Mouse (Mus musculus): Measurements from ENCODE around the gene Olfr63. TPM values are rescaled to one million over a fixed set of nuclear protein-coding genes. Genes with fewer than 3 reads are reported as not detected.
"Not testable (repeated sequence)": the region's sequence is repeated elsewhere in the genome, so short reads cannot be mapped to it uniquely, and the experiment has no call there.

The Olfr63 gene
- not detected in 2 replicates for total RNA-seq (2014; rRNA removed)
- not detected in 2 replicates for polyA plus RNA-seq (2015; fragmentation: Nextera tagmentation; extraction: Ambion mirVana)

- no peak within 1 kb of the TSS for H3K27ac ChIP-seq (ENCODE audit: low read depth, low read length)
- H3K9ac ChIP-seq (replicated peaks; ENCODE audit: low read length, poor library complexity, severe bottlenecking) = no peak within 1 kb of the TSS
- no peak for TF ChIP-seq CTCF (IDR thresholded peaks at IDR 0.05)
- H3K4me2 ChIP-seq (ENCODE audit: low read depth, low read length, poor library complexity, severe bottlenecking) = no peak within 1 kb of the TSS
- no peaks in the 10 kb centered on the region for H3K36me3 ChIP-seq (ENCODE audit: insufficient read depth, low read length)
- DNase-seq (ENCODE audit: low spot score) (no peak), ATAC-seq (ENCODE audit: low FRiP score) (no peak)
- no peaks in the 10 kb centered on the region for H3K4me1 ChIP-seq (ENCODE audit: insufficient read depth, low read length)
- H3K27me3 ChIP-seq (ENCODE audit: insufficient read depth, low read length) = peaks cover 10% of the 10 kb centered on the region; the same call in 1 of the 2 replicates
- H3K9me3 ChIP-seq (ENCODE audit: low read length) = no peaks in the 10 kb centered on the region
- H3K4me3 ChIP-seq (ENCODE audit: low read depth, low read length) = no peak within 1 kb of the TSS
- WGBS = 90% methylated on average over 1 of the region's 1 CpGs
These were observed at the start of gene Olfr63 for GRCm38 (mm10) chr17:33264376-33264775. Gene Olfr63 (plus strand): TSS chr17:33264676.

DNA sequence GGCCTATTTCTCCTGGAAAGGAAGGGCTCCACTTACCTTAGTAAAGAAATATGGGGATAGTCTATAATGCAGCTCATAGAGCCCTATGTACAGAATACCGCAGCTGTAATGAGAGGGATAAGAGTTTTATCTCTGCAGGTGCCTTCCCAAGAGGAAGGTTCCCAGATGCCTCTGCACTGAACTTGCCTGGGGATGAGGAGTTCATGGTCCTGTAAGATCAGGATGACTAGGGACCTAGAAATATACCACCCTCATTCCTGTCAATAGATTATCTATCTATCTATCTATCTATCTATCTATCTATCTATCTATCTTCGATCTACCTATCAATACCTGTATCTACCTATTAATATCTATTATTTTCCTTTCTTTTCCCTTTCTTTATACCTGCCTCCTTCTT is 42.9 kb upstream of the Olfr63 start, which contains the start of gene Olfr1564:
Olfr1564 (minus strand) TSS at position 101 of the 400 bp plus-strand sequence.
- WGBS = 80% methylated on average over 2 of the region's 2 CpGs
- Histone ChIP-seq H3K4me3 (ENCODE audit: low read depth, low read length) (no peak within 1 kb of the TSS), H3K27me3 (ENCODE audit: insufficient read depth, low read length) (no peaks in the 10 kb centered on the region), H3K27ac (ENCODE audit: low read depth, low read length) (no peak within 1 kb of the TSS), H3K4me1 (ENCODE audit: insufficient read depth, low read length) (no peaks in the 10 kb centered on the region), H3K4me2 (ENCODE audit: low read depth, low read length, poor library complexity, severe bottlenecking) (no peak within 1 kb of the TSS), H3K36me3 (ENCODE audit: insufficient read depth, low read length) (no peaks in the 10 kb centered on the region), H3K9ac (replicated peaks; ENCODE audit: low read length, poor library complexity, severe bottlenecking) (no peak within 1 kb of the TSS), H3K9me3 (ENCODE audit: low read length) (peaks cover 8% of the 10 kb centered on the region; the same call in 1 of the 2 replicates)
- no peak for ATAC-seq (ENCODE audit: low FRiP score)
- DNase-seq (ENCODE audit: low spot score) = no peak
- TF ChIP-seq CTCF (IDR thresholded peaks at IDR 0.05) = no peak

- not testable (repeated sequence) for H3K4me3 ChIP-seq (ENCODE audit: low read depth, low read length); H3K36me3 ChIP-seq (ENCODE audit: insufficient read depth, low read length); H3K27me3 ChIP-seq (ENCODE audit: insufficient read depth, low read length); H3K9ac ChIP-seq (replicated peaks; ENCODE audit: low read length, poor library complexity, severe bottlenecking); H3K9me3 ChIP-seq (ENCODE audit: low read length); ATAC-seq (ENCODE audit: low FRiP score); H3K27ac ChIP-seq (ENCODE audit: low read depth, low read length); DNase-seq (ENCODE audit: low spot score); H3K4me1 ChIP-seq (ENCODE audit: insufficient read depth, low read length); H3K4me2 ChIP-seq (ENCODE audit: low read depth, low read length, poor library complexity, severe bottlenecking)
- WGBS = 95% methylated on average over 1 of the region's 1 CpGs
These were observed 27.8 kb upstream of the Olfr63 start for GRCm38 (mm10) chr17:33236646-33237045.

DNA sequence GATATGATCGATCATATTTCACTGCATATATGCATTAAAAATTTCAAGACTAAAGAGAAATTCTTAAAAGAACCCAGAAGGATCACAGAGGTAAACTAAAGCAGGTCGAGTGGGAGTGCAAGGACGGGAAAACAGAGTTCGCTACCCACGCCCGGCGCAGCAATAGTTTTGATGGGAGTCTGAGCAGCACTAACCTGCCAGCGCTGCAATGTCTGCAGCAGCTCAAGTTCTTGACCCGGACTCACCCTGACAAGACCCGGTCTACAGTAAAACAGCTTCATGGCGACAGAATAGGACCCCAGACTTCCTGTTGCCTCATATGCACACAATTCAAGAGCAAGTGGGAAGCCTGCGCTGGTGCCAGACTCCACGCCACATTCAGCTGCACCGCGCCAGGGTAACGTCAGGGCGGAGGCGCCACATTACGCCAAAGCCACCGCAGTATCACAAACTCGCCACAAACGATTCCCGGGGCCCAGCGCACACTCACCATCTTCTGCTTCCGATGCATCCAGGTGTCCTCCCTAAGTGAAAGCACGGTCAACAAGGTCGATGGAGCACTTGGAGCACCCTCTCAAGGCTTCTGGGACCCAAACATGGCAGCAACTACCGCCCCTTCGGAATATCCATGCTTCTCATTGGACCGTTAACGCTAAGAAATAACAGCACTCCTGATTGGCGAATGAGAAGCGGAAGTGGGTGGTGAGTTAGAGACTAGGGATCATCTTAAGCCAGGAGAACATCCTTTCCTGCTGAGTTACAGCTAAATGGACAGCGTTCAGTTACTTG is 9.8 kb upstream of the Olfr63 start, which contains the start of gene Zfp955a:
Zfp955a (minus strand) TSS at position 616 of the 789 bp plus-strand sequence.
- not testable (repeated sequence) for DNase-seq (ENCODE audit: low spot score); H3K27ac ChIP-seq (ENCODE audit: low read depth, low read length); H3K9ac ChIP-seq (replicated peaks; ENCODE audit: low read length, poor library complexity, severe bottlenecking); H3K4me2 ChIP-seq (ENCODE audit: low read depth, low read length, poor library complexity, severe bottlenecking); H3K36me3 ChIP-seq (ENCODE audit: insufficient read depth, low read length); H3K4me3 ChIP-seq (ENCODE audit: low read depth, low read length); H3K27me3 ChIP-seq (ENCODE audit: insufficient read depth, low read length); H3K4me1 ChIP-seq (ENCODE audit: insufficient read depth, low read length); H3K9me3 ChIP-seq (ENCODE audit: low read length)
- 45% methylated on average over 1 of the region's 34 CpGs for WGBS
- ATAC-seq (ENCODE audit: low FRiP score) = peak; percentile 99

DNA sequence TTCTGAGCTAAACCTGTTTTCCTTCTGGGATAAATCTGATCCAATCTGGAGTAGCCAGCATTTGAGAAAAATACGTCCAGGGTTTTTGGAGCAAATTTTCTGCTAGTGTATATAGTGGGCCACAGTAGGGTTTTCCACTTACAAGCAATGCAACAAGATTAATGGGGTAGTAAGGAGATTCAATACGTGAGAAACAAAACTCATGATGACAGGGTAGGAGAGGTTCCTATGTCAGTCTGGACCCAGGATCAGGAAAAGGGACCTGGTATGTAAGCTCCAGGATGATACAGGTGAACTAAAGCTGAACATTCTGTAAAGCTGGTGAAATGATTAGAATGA is 9.2 kb upstream of the Olfr63 start:
- H3K36me3 ChIP-seq (ENCODE audit: insufficient read depth, low read length); DNase-seq (ENCODE audit: low spot score); H3K4me2 ChIP-seq (ENCODE audit: low read depth, low read length, poor library complexity, severe bottlenecking); H3K4me1 ChIP-seq (ENCODE audit: insufficient read depth, low read length); H3K9ac ChIP-seq (replicated peaks; ENCODE audit: low read length, poor library complexity, severe bottlenecking); H3K9me3 ChIP-seq (ENCODE audit: low read length); H3K27me3 ChIP-seq (ENCODE audit: insufficient read depth, low read length); H3K27ac ChIP-seq (ENCODE audit: low read depth, low read length); H3K4me3 ChIP-seq (ENCODE audit: low read depth, low read length): not testable (repeated sequence)
- ATAC-seq (ENCODE audit: low FRiP score) = peak; percentile 57
- WGBS = no CpG with 5 or more reads among the region's 2 CpGs

GRCm38 (mm10) chr17:33268907-33269306 is 4.4 kb downstream of the Olfr63 start:
- H3K4me2 ChIP-seq (ENCODE audit: low read depth, low read length, poor library complexity, severe bottlenecking) = no peak overlapping the region
- no peak overlapping the region for H3K9ac ChIP-seq (replicated peaks; ENCODE audit: low read length, poor library complexity, severe bottlenecking)
- no peak overlapping the region for H3K4me3 ChIP-seq (ENCODE audit: low read depth, low read length)
- ATAC-seq (ENCODE audit: low FRiP score) = no peak
- no peak for DNase-seq (ENCODE audit: low spot score)
- no peak overlapping the region for H3K27ac ChIP-seq (ENCODE audit: low read depth, low read length)
- no peaks in the 10 kb centered on the region for H3K36me3 ChIP-seq (ENCODE audit: insufficient read depth, low read length)
- 90% methylated on average over 9 of the region's 9 CpGs for WGBS
- H3K27me3 ChIP-seq (ENCODE audit: insufficient read depth, low read length) = peaks cover 10% of the 10 kb centered on the region; the same call in 1 of the 2 replicates
- no peaks in the 10 kb centered on the region for H3K9me3 ChIP-seq (ENCODE audit: low read length)
- no peaks in the 10 kb centered on the region for H3K4me1 ChIP-seq (ENCODE audit: insufficient read depth, low read length)
- TF ChIP-seq CTCF (IDR thresholded peaks at IDR 0.05) = no peak

- not testable (repeated sequence) for H3K27ac ChIP-seq (ENCODE audit: low read depth, low read length); H3K36me3 ChIP-seq (ENCODE audit: insufficient read depth, low read length); H3K4me1 ChIP-seq (ENCODE audit: insufficient read depth, low read length); DNase-seq (ENCODE audit: low spot score); H3K4me3 ChIP-seq (ENCODE audit: low read depth, low read length); H3K9ac ChIP-seq (replicated peaks; ENCODE audit: low read length, poor library complexity, severe bottlenecking); H3K4me2 ChIP-seq (ENCODE audit: low read depth, low read length, poor library complexity, severe bottlenecking); H3K9me3 ChIP-seq (ENCODE audit: low read length); H3K27me3 ChIP-seq (ENCODE audit: insufficient read depth, low read length)
- peak; percentile 100 for ATAC-seq (ENCODE audit: low FRiP score)
- WGBS = no CpG with 5 or more reads among the region's 25 CpGs
These were observed 24.8 kb downstream of the Olfr63 start, which contains the start of gene Zfp955b for GRCm38 (mm10) chr17:33289039-33289875. Gene Zfp955b (plus strand): TSS chr17:33289544.

- ATAC-seq (ENCODE audit: low FRiP score) = not testable (repeated sequence)
These were observed 25.3 kb downstream of the Olfr63 start for GRCm38 (mm10) chr17:33289876-33290149.

More at GRCm38 (mm10) chr17:33289876-33290149, 25.3 kb downstream of the Olfr63 start:
- H3K9me3 ChIP-seq (ENCODE audit: low read length); H3K27me3 ChIP-seq (ENCODE audit: insufficient read depth, low read length); DNase-seq (ENCODE audit: low spot score); H3K9ac ChIP-seq (replicated peaks; ENCODE audit: low read length, poor library complexity, severe bottlenecking); H3K36me3 ChIP-seq (ENCODE audit: insufficient read depth, low read length); H3K27ac ChIP-seq (ENCODE audit: low read depth, low read length); H3K4me1 ChIP-seq (ENCODE audit: insufficient read depth, low read length); H3K4me3 ChIP-seq (ENCODE audit: low read depth, low read length); H3K4me2 ChIP-seq (ENCODE audit: low read depth, low read length, poor library complexity, severe bottlenecking): not testable (repeated sequence)
- no CpG with 5 or more reads among the region's 9 CpGs for WGBS
